ENCODE assay signal across 8 mouse cellular contexts in genomic region chr10:70599126-70599924, GRCm38 (mm10). TPM values are rescaled to one million over a fixed set of nuclear protein-coding genes. Genes with fewer than 3 reads are reported as not detected.
DNase-seq lines count a peak whose midpoint lies in the region; ATAC-seq lines count a peak whose summit lies in the region.

No protein-coding gene starts in this region.

- peak; percentile 77 for DNase-seq in heart, embryonic 10.5 days (ENCODE audit: low spot score)
- no peak for DNase-seq in heart, postnatal 25 days (ENCODE audit: low spot score)
- peak; percentile 85 for DNase-seq in embryonic facial prominence, embryonic 11.5 days (ENCODE audit: low spot score)
- DNase-seq in kidney, postnatal 36 days = peak; percentile 95 to 98
- peak; percentile 9 to 33 for DNase-seq in thymus, postnatal 10 days (ENCODE audit: low spot score in 2 of 2)

- under 1% methylated on average over 115 of the region's 124 CpGs for WGBS in heart, embryonic 10.5 days
- WGBS in embryonic facial prominence, embryonic 11.5 days = under 1% methylated on average over 85 of the region's 124 CpGs
- WGBS in heart, embryonic 15.5 days = under 1% methylated on average over 97 of the region's 124 CpGs
- WGBS in liver, embryonic 12.5 days (ENCODE audit: insufficient replicate concordance) = under 1% methylated on average over 94 of the region's 124 CpGs
- under 1% methylated on average over 109 of the region's 124 CpGs for WGBS in neural tube, embryonic 13.5 days

- peak overlapping the region; percentile 57 for H3K9ac ChIP-seq in embryonic facial prominence, embryonic 11.5 days (replicated peaks; ENCODE audit: low read length)
- H3K9ac ChIP-seq in heart, embryonic 15.5 days = 0 out of 2 replicates have a peak overlapping the region, but pooled peaks have one; percentile 10
- H3K9ac ChIP-seq in liver, embryonic 12.5 days = no peak overlapping the region
- peak overlapping the region; percentile 98 for H3K9ac ChIP-seq in neural tube, embryonic 13.5 days

- peak overlapping the region; percentile 97 for H3K4me2 ChIP-seq in embryonic facial prominence, embryonic 11.5 days (ENCODE audit: low read depth, low read length)
- peak overlapping the region; percentile 99 for H3K4me2 ChIP-seq in heart, embryonic 15.5 days
- peak overlapping the region; percentile 84 for H3K4me2 ChIP-seq in liver, embryonic 12.5 days
- peak overlapping the region; percentile 77 for H3K4me2 ChIP-seq in neural tube, embryonic 13.5 days

- H3K27me3 ChIP-seq in heart, embryonic 10.5 days (ENCODE audit: insufficient read depth, poor library complexity, severe bottlenecking) = peaks cover 40% of the 10 kb centered on the region
- H3K27me3 ChIP-seq in embryonic facial prominence, embryonic 11.5 days (ENCODE audit: control insufficient read depth, insufficient read depth, low read length) = peaks cover 8% of the 10 kb centered on the region
- peaks cover 54% of the 10 kb centered on the region for H3K27me3 ChIP-seq in heart, embryonic 15.5 days
- H3K27me3 ChIP-seq in liver, embryonic 12.5 days (replicated peaks) = peaks cover 29% of the 10 kb centered on the region
- no peaks in the 10 kb centered on the region for H3K27me3 ChIP-seq in neural tube, embryonic 13.5 days

- intact Hi-C loops in heart, postnatal 25 days (cut with DNase I) = loop anchor here (10.0 kb wide), 1 partner anchor 625 kb away; no protein-coding TSS in a partner anchor

- no peaks in the 10 kb centered on the region for H3K36me3 ChIP-seq in heart, embryonic 10.5 days
- H3K36me3 ChIP-seq in embryonic facial prominence, embryonic 11.5 days (replicated peaks; ENCODE audit: control insufficient read depth, insufficient read depth, low read depth, low read length) = no peaks in the 10 kb centered on the region
- no peaks in the 10 kb centered on the region for H3K36me3 ChIP-seq in heart, embryonic 15.5 days
- H3K36me3 ChIP-seq in liver, embryonic 12.5 days = no peaks in the 10 kb centered on the region
- no peaks in the 10 kb centered on the region for H3K36me3 ChIP-seq in neural tube, embryonic 13.5 days

- H3K4me1 ChIP-seq in heart, embryonic 10.5 days = peaks cover 20% of the 10 kb centered on the region
- H3K4me1 ChIP-seq in embryonic facial prominence, embryonic 11.5 days (ENCODE audit: control insufficient read depth, insufficient read depth, low read length) = no peaks in the 10 kb centered on the region
- peaks cover 18% of the 10 kb centered on the region for H3K4me1 ChIP-seq in heart, embryonic 15.5 days (replicated peaks)
- peaks cover 17% of the 10 kb centered on the region for H3K4me1 ChIP-seq in liver, embryonic 12.5 days
- H3K4me1 ChIP-seq in neural tube, embryonic 13.5 days (replicated peaks) = peaks cover 27% of the 10 kb centered on the region

- peak overlapping the region; percentile 36; the same call in 1 of the 2 replicates for H3K27ac ChIP-seq in heart, embryonic 10.5 days
- H3K27ac ChIP-seq in embryonic facial prominence, embryonic 11.5 days (replicated peaks; ENCODE audit: low read depth, low read length) = no peak overlapping the region; the same call in 1 of the 2 replicates
- H3K27ac ChIP-seq in heart, embryonic 15.5 days = no peak overlapping the region
- H3K27ac ChIP-seq in liver, embryonic 12.5 days = no peak overlapping the region
- peak overlapping the region; percentile 98 for H3K27ac ChIP-seq in neural tube, embryonic 13.5 days (replicated peaks)

- peak overlapping the region; percentile 81 for H3K4me3 ChIP-seq in heart, embryonic 10.5 days
- H3K4me3 ChIP-seq in embryonic facial prominence, embryonic 11.5 days (ENCODE audit: low read depth, low read length) = peak overlapping the region; percentile 68
- peak overlapping the region; percentile 69 for H3K4me3 ChIP-seq in heart, embryonic 15.5 days
- peak overlapping the region; percentile 62 for H3K4me3 ChIP-seq in liver, embryonic 12.5 days
- H3K4me3 ChIP-seq in neural tube, embryonic 13.5 days = peak overlapping the region; percentile 88

- peak; percentile 94 for ATAC-seq in embryonic facial prominence, embryonic 11.5 days (replicated peaks; ENCODE audit: insufficient number of reproducible peaks, low FRiP score, low TSS enrichment, low read depth)
- peak; percentile 80 for ATAC-seq in heart, embryonic 15.5 days (replicated peaks; ENCODE audit: insufficient number of reproducible peaks, insufficient read depth, low FRiP score, low read depth)
- peak; percentile 64 for ATAC-seq in liver, embryonic 12.5 days
- ATAC-seq in neural tube, embryonic 13.5 days (ENCODE audit: low read depth) = peak; percentile 95

- no peaks in the 10 kb centered on the region for H3K9me3 ChIP-seq in heart, embryonic 10.5 days
- H3K9me3 ChIP-seq in embryonic facial prominence, embryonic 11.5 days (replicated peaks; ENCODE audit: control insufficient read depth, low read length) = no peaks in the 10 kb centered on the region
- no peaks in the 10 kb centered on the region for H3K9me3 ChIP-seq in heart, embryonic 15.5 days (replicated peaks)
- no peaks in the 10 kb centered on the region for H3K9me3 ChIP-seq in liver, embryonic 12.5 days (replicated peaks)
- H3K9me3 ChIP-seq in neural tube, embryonic 13.5 days = 0 out of 2 replicates have a peak, but pooled peaks cover 8% of the 10 kb centered on the region

RNA-seq across cellular contexts. Expression of gene Phyhipl, which starts 56.4 kb away (rescaled TPM):
- polyA plus RNA-seq in heart, embryonic 10.5 days (2016; fragmentation: Nextera tagmentation; extraction: Ambion mirVana) = 0.67 and 2.3 TPM in 2 replicates
- total RNA-seq in heart, postnatal 25 days (2021) = not detected
- polyA plus RNA-seq in embryonic facial prominence, embryonic 11.5 days (2014; fragmentation: Nextera tagmentation; extraction: Ambion mirVana) = 10.0 and 15.8 TPM in 2 replicates
- polyA plus RNA-seq in heart, embryonic 15.5 days (2015; fragmentation: Nextera tagmentation; extraction: Ambion mirVana) = 1.4 and 1.9 TPM in 2 replicates
- polyA plus RNA-seq in liver, embryonic 12.5 days (2016; fragmentation: Nextera tagmentation; extraction: Ambion mirVana) = 0.27 and 0.33 TPM in 2 replicates
- 265 and 276 TPM in 2 replicates for polyA plus RNA-seq in neural tube, embryonic 13.5 days (2015; fragmentation: Nextera tagmentation; extraction: Ambion mirVana)

Comparison
In these comparisons a context has a peak if more than half of its experiments do, and no peak if none do; other contexts are left out.
1. H3K27ac ChIP-seq: peak in heart, embryonic 10.5 days (single experiment) and neural tube, embryonic 13.5 days (single experiment); none in embryonic facial prominence, embryonic 11.5 days (single experiment), heart, embryonic 15.5 days (single experiment) and liver, embryonic 12.5 days (single experiment).
2. RNA of gene Phyhipl, which starts 56.4 kb away (polyA plus RNA-seq): 265 to 276 TPM in neural tube, embryonic 13.5 days; 10.0 to 15.8 TPM in embryonic facial prominence, embryonic 11.5 days, 0.67 to 2.3 TPM in heart, embryonic 10.5 days, 1.4 to 1.9 TPM in heart, embryonic 15.5 days and 0.27 to 0.33 TPM in liver, embryonic 12.5 days; every median in the first group is over 10 times any median in the second.
3. Peak in every context shown above with its lines, with median percentiles within 50 percentile points of each other: H3K4me3 ChIP-seq, ATAC-seq and H3K4me2 ChIP-seq.